Mouse (Mus musculus): ENCODE data around the gene Krtap1-5.
"Not testable (repeated sequence)": the region's sequence is repeated elsewhere in the genome, so short reads cannot be mapped to it uniquely, and the experiment has no call there.

Gene Krtap1-5

GRCm38 (mm10) chr11:99580636-99581035 is at the start of gene Krtap1-5:
Gene Krtap1-5, minus strand, starts transcription at chr11:99581016.
- DNase-seq (ENCODE audit: low read depth, low spot score), result no peak

GRCm38 (mm10) chr11:99628138-99628537 is 47.3 kb upstream of the Krtap1-5 start, which contains the start of gene Krtap4-1:
Gene Krtap4-1, minus strand, starts transcription at chr11:99628238.
- no peak for DNase-seq (ENCODE audit: low read depth, low spot score)

GRCm38 (mm10) chr11:99620335-99620734 is 39.5 kb upstream of the Krtap1-5 start, which contains the start of gene Gm11562:
Gene Gm11562, minus strand, starts transcription at chr11:99620435.
- no peak for DNase-seq (ENCODE audit: low read depth, low spot score)

GRCm38 (mm10) chr11:99614796-99615363 is 34.1 kb upstream of the Krtap1-5 start, which contains the start of gene Krtap2-4:
Gene Krtap2-4, minus strand, starts transcription at chr11:99614846.
- DNase-seq (ENCODE audit: low read depth, low spot score), result no peak

DNA sequence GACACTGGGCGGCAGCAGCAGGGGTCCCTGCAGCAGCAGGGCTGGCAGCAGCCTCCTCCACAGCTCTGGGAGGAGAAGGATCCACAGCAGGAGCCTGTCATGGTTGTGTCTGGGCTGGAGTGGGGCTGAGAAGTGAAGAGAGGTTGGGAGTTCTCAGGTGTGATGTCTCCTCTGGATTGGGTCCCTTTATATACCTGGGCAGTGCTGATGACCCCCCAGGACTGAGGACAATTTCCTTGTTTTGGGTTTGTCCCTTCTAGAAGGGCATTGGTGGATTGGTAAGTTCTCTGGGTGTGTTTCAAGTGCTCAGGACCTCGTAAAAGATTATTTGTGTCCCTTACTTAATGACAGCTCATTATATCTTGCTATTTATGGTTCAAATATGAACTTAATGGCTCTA is 29.3 kb upstream of the Krtap1-5 start, which contains the start of gene Gm11937:
Gene Gm11937, minus strand, starts transcription at position 101 of the 400 bp plus-strand sequence.
- DNase-seq (ENCODE audit: low read depth, low spot score), result not testable (repeated sequence)

GRCm38 (mm10) chr11:99609126-99609525 is 28.3 kb upstream of the Krtap1-5 start:
- DNase-seq (ENCODE audit: low read depth, low spot score), result peak; percentile 61

DNA sequence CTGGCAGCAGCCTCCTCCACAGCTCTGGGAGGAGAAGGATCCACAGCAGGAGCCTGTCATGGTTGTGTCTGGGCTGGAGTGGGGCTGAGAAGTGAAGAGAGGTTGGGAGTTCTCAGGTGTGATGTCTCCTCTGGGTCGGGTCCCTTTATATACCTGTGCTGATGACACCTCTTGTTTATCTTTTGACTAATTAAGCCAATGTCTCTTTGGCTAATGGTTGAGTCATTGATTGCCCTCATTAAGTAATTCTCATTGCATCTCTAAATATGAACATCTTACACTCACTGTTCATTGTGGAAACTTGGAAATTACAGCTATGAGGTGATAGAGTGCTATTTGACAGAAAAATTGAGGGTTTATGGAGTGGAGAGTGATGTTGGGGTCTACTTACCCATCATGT is 22.4 kb upstream of the Krtap1-5 start, which contains the start of gene Gm11938:
Gene Gm11938, minus strand, starts transcription at position 101 of the 400 bp plus-strand sequence.
- not testable (repeated sequence) for DNase-seq (ENCODE audit: low read depth, low spot score)

DNA sequence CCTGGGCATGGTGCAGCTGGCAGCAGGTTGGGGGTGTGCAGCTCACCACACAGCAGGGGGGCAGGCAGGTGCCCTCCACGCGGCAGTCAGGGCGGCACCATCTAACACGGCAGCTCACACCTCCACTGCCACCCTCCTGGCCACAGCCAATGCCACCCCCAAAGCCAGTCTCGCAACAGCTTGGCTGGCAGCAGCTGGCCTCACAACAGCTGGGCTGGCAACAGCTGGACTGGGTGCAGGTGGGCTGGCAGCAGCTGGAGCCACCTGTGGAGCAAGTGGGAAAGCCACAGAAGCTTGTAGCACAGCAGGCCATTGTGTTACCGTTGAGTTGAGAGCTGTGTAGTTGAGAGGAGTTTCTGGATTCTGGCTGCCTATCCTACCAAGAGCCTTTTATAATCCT is 16.9 kb upstream of the Krtap1-5 start, which contains the start of gene Krtap9-3:
Gene Krtap9-3, minus strand, starts transcription at position 364 of the 400 bp plus-strand sequence.
- not testable (repeated sequence) for DNase-seq (ENCODE audit: low read depth, low spot score)

GRCm38 (mm10) chr11:99590981-99591380 is 10.2 kb upstream of the Krtap1-5 start, which contains the start of gene Krtap1-3:
Gene Krtap1-3, minus strand, starts transcription at chr11:99591339.
- DNase-seq (ENCODE audit: low read depth, low spot score), result no peak

DNA sequence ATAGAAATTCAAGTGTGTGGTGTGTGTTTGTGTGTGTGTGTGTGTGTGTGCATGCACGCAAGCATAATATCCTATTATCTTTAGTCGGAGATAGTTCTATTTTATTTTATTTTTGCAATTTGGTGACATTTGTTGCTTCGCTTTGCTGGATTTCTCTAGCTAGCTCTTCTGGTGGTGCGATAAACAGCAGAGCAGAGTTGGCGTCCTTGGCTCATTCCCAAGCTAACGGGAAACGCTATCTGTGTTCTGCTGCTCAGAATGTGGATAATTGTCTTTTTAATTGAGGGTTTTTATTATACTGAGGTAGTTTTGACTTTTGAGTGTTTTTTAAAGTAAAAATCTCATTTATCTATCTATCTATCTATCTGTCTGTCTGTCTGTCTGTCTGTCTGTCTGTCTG is 4.3 kb upstream of the Krtap1-5 start:
- peak; percentile 57 for DNase-seq (ENCODE audit: low read depth, low spot score)

GRCm38 (mm10) chr11:99583245-99583704 is 2.5 kb upstream of the Krtap1-5 start, which contains the start of gene Krtap1-4:
Gene Krtap1-4, minus strand, starts transcription at chr11:99583654.
- no peak for DNase-seq (ENCODE audit: low read depth, low spot score)

DNA sequence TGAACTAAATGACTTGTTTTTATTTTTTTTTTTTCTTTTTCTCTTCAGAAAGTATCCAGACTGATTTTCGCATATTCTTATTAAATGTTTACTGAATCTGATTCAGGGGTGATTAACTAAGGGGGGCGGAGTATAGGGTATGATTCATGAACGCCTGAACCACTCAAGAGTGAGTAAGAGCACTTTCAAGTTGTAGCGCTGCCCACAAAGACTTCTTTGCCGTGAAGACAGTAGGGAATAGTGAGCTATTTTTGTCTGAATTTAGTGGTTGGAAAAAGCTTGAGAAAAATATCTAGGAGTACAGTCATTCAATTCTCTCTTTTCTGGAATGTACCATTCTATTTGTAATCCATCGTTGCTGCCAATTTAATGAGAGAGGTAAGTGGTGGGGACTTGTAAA is 748 bp upstream of the Krtap1-5 start:
- DNase-seq (ENCODE audit: low read depth, low spot score), result peak; percentile 58

DNA sequence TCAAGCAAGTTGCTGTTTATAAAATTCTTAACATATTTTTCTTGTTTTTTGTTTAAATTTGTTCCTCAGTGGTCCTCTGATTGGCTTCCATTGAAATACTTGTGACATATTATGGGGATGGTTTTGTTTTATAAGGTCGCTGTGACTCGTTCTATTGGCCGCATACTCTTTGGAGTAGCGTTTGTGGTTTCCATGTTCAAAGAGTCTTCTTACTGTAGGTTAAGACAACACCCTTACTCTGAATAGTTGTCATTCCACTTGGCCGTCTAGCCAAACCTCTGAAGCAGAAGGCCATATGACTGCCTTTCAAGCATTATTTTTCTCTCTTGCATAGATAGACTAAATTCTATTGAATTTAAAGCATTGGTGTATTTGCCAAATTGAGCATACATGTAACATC is 235 bp upstream of the Krtap1-5 start:
- DNase-seq (ENCODE audit: low read depth, low spot score), result no peak

DNA sequence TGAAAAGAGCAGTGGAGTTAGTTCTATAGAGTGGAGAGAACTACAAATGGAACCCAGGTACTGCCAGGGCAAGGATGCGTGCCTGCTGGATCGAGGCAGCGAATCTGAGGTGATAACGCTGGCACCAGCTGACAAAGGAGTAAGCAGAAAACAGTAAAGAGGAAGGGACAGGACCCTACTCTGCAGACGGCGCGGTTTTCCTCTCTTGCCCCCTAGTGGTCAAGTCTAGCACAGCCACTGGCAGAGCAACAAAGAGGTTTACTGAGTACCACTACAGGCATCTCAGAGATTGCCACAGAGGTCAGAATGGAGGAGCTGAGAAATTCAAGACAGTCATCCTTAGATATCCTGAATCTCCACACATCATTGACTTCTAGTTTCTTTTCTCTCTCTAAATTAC is 6.7 kb downstream of the Krtap1-5 start:
- no peak for DNase-seq (ENCODE audit: low read depth, low spot score)

DNA sequence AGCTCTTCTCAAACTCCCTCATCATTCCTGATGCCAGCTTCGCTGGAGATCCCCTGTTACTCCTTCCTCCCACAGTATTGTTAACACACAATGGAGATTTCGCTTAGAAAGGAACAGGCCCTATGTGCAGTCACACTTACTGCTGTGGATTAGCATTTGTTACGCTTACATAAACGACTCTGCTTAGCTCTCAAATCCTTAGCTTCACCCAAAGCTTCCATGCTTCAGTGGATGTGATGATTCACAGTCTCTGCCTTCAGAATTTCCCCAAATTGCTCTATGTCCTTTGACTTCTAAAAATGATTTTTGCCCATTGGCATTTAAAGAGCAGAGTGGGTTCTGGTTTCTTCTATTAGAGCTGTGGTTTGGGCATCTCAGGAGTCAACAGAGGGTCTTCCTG is 7.7 kb downstream of the Krtap1-5 start:
- peak; percentile 46 for DNase-seq (ENCODE audit: low read depth, low spot score)

DNA sequence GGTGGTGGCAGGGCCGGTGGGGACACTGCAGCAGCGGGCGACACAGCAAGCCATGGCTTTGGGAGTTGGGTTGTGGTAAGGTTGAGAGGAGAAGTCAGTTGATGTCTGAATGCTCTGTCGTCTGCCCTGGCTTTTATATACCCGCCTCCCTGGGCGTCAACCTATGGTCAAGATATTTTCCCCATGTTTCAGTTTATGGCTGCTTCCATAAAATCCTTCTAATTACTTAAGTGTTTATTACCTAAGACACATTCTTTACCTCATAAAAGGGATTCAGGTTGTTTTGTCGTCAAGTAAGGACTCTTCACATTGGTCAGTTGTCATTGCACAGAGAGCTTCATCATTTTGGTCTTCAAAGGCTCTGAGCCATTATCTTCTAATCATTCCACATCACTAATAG is 14.3 kb downstream of the Krtap1-5 start, which contains the start of gene Krtap3-1:
Gene Krtap3-1, minus strand, starts transcription at position 101 of the 400 bp plus-strand sequence.
- DNase-seq (ENCODE audit: low read depth, low spot score), result no peak

DNA sequence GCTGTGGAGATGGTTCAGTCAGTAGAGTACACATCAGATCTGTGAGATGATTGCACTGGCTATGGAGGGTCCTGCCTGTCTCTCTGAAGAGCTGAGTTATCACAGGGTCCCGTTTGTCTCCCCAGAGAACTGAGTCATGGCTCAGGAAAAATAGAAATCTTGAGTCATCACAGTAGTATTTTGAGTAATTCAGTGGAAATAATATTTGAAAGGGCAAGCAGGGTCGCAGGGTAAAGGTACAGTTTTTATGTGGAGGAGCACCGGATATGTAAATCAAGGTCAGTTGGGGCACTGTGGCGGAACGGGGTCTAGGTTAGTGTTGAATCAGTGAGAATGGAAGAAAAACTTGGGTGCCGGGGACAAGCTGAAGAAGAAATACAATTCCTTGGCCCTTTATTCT is 18.2 kb downstream of the Krtap1-5 start:
- no peak for DNase-seq (ENCODE audit: low read depth, low spot score)

- DNase-seq (ENCODE audit: low read depth, low spot score), result no peak
Observed at GRCm38 (mm10) chr11:99559366-99559765, 21.4 kb downstream of the Krtap1-5 start, which contains the start of gene Gm11939. Gene Gm11939, minus strand, starts transcription at chr11:99559466.

DNA sequence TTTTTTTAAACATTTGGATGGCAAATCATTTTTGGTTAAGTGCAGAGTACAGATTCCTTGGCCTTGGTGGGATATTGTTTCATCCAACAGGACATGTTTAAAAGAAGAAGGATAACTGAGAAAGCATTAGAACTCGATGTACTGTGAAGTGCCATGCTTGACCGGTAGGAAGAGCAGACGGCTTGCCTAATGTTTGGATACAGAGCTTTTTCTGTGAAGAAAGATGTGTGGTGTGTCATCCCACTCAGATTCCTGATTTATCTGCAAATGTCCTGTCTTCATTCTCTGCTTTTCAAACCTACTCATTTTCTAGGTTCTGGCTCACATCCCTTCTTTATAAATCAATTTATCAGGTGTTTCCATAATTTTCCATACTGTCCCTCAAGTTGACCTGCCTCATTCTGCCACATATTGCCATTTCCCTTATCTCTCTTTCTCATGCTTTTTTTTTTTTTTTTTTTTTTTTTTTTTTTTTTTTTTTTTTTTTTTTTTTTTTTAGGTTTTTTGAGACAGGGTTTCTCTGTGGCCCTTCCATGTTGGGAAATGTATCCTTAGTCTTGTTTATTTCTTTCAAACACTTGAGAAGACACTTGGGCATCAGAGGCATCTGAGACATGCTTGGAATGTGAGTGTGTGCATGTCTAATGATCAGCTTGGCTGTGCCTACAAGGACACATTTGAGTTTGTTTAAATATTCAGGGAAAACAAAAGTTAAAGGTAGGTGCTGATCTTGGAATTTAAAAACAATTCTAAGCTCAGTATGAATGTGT is 22.7 kb downstream of the Krtap1-5 start:
- DNase-seq (ENCODE audit: low read depth, low spot score), result peak; percentile 39

DNA sequence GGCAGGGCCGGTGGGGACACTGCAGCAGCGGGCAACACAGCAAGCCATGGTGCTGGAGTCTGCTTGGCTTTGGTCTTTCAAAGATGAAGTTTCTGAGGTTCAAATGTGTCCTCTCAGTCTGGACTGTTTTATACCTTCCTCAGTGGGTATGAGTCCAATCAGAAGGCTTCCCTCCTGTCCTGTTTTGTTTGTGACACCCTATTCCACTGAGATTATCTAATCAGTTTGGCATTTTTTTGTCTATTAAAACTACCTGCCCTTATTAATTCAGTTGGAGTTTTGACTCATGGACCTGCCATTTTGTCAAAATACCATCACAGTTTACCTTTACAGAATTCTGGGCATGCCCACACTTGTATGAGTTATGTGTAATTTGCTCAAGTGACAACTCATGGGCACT is 24.1 kb downstream of the Krtap1-5 start, which contains the start of gene Krtap3-2:
Gene Krtap3-2, minus strand, starts transcription at position 101 of the 400 bp plus-strand sequence.
- DNase-seq (ENCODE audit: low read depth, low spot score), result no peak

DNA sequence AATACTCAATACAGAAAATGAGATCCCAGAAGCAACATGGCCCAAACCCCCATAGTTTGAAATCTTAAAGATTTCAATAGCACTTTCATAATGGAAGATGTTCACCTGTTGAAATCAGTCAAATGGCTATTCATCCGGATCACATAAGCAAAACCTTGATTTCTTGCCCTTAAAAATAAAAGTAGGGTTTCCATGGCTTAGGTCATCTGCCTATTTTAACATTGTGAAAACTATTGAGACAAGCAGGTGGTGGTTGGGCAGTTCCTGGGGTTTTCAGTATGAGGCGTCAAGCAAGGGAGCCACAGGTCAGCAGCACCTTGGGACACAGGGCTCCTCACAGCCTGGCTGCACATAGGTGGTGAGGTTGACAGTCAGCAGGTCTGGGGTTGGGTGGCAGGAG is 24.6 kb downstream of the Krtap1-5 start:
- no peak for DNase-seq (ENCODE audit: low read depth, low spot score)

DNA sequence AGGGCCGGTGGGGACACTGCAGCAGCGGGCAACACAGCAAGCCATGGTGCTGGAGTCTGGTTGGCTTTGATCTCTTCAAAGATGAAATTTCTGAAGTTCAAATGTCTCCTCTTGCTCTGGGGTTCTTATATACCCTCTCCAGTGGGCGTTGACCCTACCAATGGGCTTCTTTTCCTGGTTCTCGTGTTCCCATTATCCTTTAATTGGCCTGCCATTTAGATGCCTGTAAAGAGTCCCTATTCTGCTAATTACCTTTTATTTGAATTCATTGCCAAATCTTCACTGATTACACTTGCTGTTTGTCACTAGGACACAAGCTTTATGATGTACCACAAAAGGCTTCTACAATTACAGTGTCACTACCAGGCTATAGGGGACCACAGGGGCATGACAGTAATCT is 30.1 kb downstream of the Krtap1-5 start, which contains the start of gene Krtap3-3:
Gene Krtap3-3, minus strand, starts transcription at position 101 of the 400 bp plus-strand sequence.
- DNase-seq (ENCODE audit: low read depth, low spot score), result no peak
